Mouse (Mus musculus): ENCODE results near the gene Kmo. TPM values are rescaled to one million over a fixed set of nuclear protein-coding genes. Genes with fewer than 3 reads are reported as not detected.

The Kmo gene
- under 1 TPM; 0.26 to 0.47 TPM for total RNA-seq (2021)

- intact Hi-C loops (cut with DNase I) = no loop called here
- DNase-seq = no peak
These were observed at the start of gene Kmo for GRCm38 (mm10) chr1:175619814-175620431. Gene Kmo (plus strand): TSS chr1:175620381.

DNA sequence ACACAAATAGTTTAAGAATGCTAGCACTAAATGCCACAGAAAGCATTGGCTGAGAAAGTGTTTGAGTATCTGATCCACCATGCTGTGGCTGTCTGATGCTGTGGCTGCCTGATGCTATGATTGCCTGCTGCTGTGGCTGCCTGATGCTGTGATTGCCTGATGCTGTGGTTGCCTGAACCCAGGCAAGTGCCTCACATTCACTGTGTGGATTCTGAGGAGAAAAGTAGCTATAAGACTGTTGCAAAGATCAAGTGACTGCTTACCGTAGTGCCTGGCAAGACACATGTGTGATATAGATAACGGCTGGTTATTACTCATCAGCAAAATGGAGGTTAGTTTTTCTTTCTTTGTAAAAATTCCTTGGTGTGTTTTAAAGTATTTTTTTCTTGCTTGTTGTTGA is 46.1 kb upstream of the Kmo start:
- no peak for DNase-seq
- intact Hi-C loops (cut with DNase I) = no loop called here

DNA sequence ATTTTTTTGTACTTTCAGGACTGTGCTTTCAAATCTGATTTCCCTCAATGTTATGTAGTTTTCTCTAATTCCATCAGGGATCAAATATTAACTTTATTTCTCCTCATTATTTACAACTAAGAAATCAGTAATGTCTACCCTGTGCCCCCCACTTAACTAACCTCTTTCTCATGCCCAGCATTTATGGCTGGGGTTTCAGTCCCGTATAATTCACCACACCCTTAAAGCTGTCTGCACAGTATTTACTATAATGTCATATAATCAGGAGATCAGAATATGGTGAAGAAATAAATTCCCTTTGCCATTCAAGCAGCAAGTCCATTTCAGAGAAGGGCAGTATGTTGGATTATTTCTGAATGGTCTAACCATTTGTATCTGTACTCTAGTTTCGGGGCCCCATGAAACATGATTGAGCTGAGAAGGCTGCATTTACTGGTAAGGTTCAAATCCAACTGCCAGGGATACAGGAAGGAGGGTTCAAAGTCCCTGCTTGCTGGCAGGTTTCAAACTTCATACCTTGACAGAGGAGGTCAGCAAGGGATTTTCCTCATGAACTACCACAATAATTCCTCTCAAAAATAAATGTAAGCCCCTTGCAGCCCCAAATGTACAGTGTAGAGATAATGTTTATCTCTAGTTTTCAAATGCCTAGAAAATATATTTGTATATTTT is 41.6 kb upstream of the Kmo start:
- DNase-seq = no peak
- intact Hi-C loops (cut with DNase I) = no loop called here

DNA sequence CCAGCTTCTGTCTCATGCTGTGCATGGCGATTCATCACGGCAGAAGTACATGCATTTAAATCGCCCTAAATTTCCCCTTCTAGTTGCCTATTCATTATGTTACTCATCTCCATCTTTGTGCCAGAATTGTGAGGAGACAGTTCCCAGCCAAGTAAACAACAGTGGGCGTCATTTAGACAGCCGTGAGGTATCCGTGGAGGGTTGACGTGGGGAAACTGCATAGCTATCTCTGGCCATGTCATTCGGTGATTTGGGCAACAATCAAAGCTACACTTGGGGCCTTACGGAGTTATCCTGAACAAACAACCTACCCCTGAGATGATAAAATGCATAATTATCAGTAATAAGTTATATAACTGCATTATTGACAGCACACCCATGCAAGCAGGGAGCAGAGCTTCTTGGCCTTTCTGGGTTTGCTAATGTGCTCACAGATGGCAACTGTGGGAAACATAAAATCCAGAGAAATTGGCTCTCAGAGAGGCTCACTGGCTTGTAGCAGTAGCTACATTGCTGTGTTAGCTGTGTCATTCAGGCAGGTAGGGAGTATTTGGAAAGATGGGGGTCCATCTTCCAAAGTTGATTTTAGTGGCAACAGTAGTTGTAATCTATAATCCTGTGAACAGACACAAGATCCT is 40.5 kb upstream of the Kmo start:
- intact Hi-C loops (cut with DNase I) = no loop called here
- no peak for DNase-seq

- intact Hi-C loops (cut with DNase I) = no loop called here
- DNase-seq = no peak
These were observed 39.8 kb upstream of the Kmo start for GRCm38 (mm10) chr1:175580346-175580745.

DNA sequence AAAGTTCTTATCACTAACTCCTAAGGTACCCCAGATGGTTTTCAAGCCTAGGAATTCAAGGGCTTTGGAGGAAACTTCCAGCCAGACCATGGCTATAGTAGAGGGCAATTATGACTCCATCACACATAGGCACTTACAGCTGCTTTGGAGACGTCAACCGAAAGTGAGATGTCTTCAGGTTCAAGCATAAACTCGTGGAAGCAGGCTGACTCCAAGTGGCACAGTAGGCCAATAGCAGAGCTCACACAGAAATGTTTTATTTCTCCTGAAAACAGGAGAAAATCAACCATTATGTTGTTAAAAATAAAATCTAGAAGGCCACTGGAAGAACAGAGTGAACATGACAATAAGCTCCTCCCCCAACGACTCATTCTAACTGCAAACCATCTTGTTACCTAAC is 37.4 kb upstream of the Kmo start:
- intact Hi-C loops (cut with DNase I) = no loop called here
- no peak for DNase-seq

GRCm38 (mm10) chr1:175585267-175585666 is 34.9 kb upstream of the Kmo start:
- no peak for DNase-seq
- intact Hi-C loops (cut with DNase I) = no loop called here

DNA sequence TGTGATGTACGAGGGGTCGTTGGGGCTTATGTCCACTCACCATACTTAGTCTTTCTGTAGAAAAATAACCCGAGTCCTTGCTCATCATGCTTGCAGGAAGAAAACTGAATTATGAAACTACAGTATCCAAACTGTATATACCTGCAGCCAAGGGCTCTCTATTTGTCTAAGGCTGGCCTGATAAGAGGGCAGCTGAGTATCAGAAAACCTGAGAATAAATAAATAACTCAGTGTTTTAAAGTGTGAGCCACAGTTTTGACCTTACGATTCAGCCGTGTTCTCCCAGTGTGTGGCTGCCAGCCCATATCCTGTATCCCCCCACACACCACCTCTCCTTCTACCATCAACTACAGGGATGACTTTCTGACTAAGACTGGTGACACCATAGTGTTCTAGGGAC is 33.5 kb upstream of the Kmo start:
- DNase-seq = no peak
- intact Hi-C loops (cut with DNase I) = no loop called here

GRCm38 (mm10) chr1:175592832-175593231 is 27.3 kb upstream of the Kmo start:
- intact Hi-C loops (cut with DNase I) = no loop called here
- DNase-seq = no peak

- intact Hi-C loops (cut with DNase I) = loop anchor here (5.0 to 10.0 kb wide), 2 partner anchors 480 to 557 kb away; no protein-coding TSS in a partner anchor
- no peak for DNase-seq
These were observed 17.9 kb upstream of the Kmo start for GRCm38 (mm10) chr1:175602231-175602630.

DNA sequence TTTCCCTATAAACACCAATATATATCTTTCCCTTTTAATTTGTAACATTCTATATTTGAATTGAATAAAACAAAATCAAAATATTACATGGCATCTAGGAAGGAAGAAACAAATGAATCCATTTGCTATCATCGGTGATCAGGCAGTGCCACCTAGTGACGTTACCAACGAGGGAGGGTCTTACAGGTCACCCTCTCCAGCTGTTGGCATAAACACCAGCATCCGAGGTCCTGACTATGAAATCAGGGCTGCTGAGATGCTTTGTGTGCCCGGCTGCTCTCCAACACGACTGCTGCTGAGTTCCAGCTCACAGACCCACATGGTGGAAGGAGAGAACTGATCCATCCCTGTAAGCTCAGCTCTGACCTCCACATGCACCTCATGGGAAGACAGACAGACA is 16.8 kb upstream of the Kmo start:
- peak in 1 of 2 experiments; percentile 14 for DNase-seq
- intact Hi-C loops (cut with DNase I) = loop anchor here (5.0 to 10.0 kb wide), 2 partner anchors 481 to 559 kb away; no protein-coding TSS in a partner anchor

- intact Hi-C loops (cut with DNase I) = loop anchor here (10.0 kb wide), 1 partner anchor 563 kb away; no protein-coding TSS in a partner anchor
- DNase-seq = no peak
These were observed 12.9 kb upstream of the Kmo start for GRCm38 (mm10) chr1:175607308-175607707.

DNA sequence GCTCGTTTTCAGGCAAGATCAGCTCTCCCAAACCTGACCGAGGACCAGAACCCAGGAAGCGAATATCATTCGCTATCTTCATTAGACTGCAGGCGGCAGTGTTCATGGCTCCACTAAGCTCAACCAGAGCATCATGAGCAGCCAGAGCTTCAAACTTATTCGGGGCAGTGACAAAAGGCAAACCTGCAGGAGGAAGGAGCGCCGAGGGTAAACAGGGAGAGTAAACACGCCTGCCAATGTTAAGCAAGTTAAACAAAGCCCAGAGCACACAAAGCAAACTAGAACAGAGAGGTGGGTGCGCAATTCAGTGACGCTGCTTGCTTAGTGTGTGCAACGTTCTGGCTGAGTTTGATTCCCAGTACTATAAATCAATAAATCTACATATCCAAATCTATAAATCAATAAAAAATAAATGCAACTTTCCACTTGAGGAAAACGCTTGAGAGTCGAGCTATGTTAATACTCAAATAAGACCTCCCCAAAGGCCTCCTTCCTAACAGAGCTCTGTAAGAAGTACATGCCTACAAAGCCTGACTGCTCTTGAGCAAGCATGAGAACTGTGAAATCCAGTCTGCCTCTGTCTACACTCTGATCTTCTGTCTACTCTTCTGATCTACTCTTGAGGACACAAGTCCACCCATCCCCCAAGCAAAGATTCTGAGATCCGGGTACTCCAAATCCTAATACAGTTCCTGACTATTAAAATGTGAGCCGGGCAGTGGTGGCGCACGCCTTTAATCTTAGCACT is 12.2 kb upstream of the Kmo start:
- intact Hi-C loops (cut with DNase I) = loop anchor here (10.0 kb wide), 1 partner anchor 563 kb away; no protein-coding TSS in a partner anchor
- no peak for DNase-seq

DNA sequence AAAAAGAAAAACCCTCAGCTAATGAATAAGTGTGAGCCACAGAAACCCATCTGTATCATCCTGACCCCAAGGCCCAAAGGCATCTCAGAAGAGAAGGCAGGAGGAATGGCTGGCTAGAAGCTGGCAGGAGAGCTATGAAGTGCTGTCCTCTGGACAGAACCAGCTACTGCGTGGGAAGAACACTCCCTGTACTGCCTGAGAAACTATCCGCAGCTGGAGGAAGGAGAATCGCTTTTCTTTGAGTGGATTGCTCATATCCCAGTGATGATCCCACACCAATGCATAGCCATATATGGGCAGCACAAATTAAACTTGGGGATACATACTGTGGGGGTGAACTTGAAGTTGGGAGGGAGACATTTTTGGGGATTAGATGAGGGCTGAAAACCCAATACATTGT is 11.5 kb upstream of the Kmo start:
- no peak for DNase-seq

GRCm38 (mm10) chr1:175614992-175615391 is 5.2 kb upstream of the Kmo start:
- intact Hi-C loops (cut with DNase I) = no loop called here

More for the DNA sequence above, 11.5 kb upstream of the Kmo start:
- intact Hi-C loops (cut with DNase I) = loop anchor here (10.0 kb wide), 1 partner anchor 564 kb away; no protein-coding TSS in a partner anchor

GRCm38 (mm10) chr1:175623656-175624055 is 3.5 kb downstream of the Kmo start:
- DNase-seq = no peak
- intact Hi-C loops (cut with DNase I) = loop anchor here (2.0 kb wide), 2 partner anchors 69 to 301 kb away; partner anchors contain the start of genes Chml and Opn3

More at GRCm38 (mm10) chr1:175614992-175615391, 5.2 kb upstream of the Kmo start:
- no peak for DNase-seq

- intact Hi-C loops (cut with DNase I) = loop anchor here (2.0 to 5.0 kb wide), 5 partner anchors 42 to 299 kb away; partner anchors contain the start of genes Chml, Exo1 and Opn3
- DNase-seq = peak; percentile 97 to 98
These were observed 5.2 kb downstream of the Kmo start, which contains the start of gene Fh1 for GRCm38 (mm10) chr1:175625257-175625879. Gene Fh1 (minus strand): TSS chr1:175625635.

- peak in 1 of 2 experiments; percentile 37 for DNase-seq
- intact Hi-C loops (cut with DNase I) = loop anchor here (2.0 to 5.0 kb wide), 5 partner anchors 41 to 299 kb away; partner anchors contain the start of genes Chml, Exo1 and Opn3
These were observed 6.0 kb downstream of the Kmo start for GRCm38 (mm10) chr1:175625990-175626692.

- DNase-seq = no peak
- intact Hi-C loops (cut with DNase I) = loop anchor here (5.0 kb wide), 3 partner anchors 38 to 253 kb away; partner anchors contain the start of gene Exo1
These were observed 9.1 kb downstream of the Kmo start for GRCm38 (mm10) chr1:175629248-175629647.
